Mouse (Mus musculus) lung, adult 18-20 months (tissue): Measurements from ENCODE around the gene Impad1.
A peak's percentile ranks its signal among the peaks of the same experiment; 100 is the strongest.

ENCODE experiments used
- DNase-seq, 2 experiments: peaks; one replicate each; pipeline ENCODE4 v3.0.0; 2022; ENCODE audit warnings: mixed read lengths in 2 of 2

Gene Impad1

DNA sequence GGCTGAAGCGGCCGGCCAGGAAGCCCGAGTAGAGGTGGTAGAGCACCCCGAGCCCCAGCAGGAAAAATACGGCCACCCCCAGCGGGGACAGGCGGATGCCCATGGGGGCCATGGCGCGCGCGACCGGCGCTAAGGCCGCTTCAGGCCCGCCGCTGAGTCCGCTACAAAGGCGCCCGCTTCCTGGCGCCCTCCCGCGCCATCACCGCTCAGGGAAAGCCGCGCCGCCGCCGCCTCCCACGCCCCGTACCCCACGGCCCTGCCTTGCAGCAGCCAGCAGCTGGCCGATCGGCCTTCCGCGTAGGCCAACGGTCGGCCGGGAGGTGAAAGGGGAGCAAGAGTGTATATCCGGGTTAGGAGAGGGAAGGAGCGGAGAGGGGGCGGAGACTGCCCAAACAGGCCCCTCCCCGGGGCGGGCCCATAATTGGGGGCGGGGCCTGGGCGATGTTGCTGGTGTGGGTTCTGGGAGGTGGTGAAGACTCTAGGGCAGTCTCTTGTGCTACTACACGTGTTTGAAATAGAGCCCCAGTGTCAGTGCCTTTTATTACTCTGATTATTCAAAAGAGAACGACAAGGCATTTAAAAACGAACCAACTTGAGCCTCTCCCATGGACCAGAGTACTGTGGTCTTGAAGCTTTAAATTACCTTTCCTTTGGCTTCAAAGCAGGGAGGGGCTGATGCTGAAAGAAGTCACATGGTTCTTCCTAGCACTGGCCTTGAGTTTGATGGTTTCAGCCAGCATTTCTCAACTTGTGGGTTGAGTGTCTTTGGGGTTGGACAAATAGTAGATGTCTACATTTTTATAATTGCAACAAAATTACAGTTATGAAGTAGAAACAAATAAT is at the start of gene Impad1:
Gene Impad1 (minus strand): TSS at position 364 of the 843 bp plus-strand sequence.
- DNase-seq: peak; percentile 89 to 91

DNA sequence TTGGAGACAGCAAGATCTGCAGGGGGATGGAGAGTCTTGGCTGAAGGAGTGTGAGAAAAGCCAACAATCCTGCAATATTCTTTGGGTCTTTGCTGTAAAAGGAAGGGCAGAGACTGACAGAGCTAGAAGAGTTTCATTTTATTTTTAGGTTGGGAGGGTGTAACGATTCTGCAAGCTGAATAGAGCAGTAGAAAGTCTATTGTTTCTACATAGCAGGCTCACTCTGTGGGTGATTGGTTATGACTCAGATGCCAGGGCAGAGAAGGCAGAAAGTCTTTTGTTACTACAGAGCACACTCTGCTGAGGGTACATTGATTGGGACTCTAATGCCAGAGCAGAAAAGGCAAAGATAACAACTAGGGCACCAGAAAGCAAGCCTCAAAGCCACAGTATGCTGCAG is 47.0 kb upstream of the Impad1 start:
- no peak for DNase-seq

DNA sequence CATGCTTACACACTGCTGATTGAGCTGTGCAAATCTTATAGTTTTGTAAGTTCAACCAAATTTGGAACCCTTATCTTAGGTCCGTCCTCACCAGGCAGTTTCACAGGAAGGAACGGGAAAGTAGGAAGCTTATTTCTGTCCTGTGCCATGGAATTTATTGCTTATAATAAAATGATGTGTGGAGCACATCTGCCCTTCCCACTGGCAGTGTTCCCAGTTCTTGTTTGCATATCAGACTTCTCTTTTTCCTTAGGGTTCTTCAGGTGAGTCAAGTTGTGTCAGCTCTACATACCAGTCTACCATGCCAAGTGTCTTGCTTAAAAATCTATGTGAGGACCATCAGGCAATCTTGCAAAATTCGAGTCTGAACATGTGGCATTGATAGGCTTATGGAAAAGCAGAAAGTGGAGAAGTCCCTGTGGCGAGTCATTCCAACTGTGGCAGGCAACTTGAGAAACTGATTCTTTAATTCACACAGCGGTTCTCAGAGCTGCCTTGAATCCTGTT is 40.7 kb upstream of the Impad1 start:
- DNase-seq: no peak

DNA sequence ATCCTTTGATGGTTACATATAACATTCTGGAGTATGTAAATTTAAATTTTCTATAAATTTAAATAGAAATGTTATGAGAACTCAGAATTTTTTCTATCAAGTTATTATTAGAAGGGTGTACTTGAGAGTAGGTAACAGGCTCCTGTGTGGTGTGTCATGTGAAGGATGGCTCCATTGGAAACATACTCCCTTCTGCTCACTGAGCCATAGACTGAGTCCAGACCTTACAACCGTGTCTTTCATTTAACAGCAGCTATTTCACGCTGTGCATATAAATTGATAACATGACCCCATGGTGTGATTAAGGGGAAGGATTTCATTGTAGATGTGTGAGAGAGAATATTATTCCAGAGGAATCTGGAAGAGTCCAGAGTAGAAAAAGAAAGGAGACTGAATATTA is 35.0 kb upstream of the Impad1 start:
- no peak for DNase-seq

DNA sequence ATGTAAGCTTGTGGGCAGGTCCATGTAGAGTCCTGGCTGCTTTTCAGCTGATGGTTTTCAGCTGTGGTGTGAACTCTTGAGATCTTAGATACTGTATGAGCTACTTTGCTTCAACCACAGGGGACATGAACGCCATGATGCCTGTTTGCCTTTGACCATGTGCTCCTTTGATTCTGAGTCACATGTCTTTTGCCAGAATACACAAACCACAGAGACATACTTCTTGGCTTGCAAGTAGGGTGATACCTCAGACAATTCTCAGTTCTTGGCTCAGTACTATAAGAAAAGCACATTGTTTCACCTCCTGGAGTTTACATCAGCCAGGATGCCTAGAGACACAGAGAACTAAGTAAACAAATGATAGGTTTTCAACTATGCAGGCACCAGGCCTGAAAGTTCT is 29.0 kb upstream of the Impad1 start:
- DNase-seq: peak in 1 of 2 experiments; percentile 15

DNA sequence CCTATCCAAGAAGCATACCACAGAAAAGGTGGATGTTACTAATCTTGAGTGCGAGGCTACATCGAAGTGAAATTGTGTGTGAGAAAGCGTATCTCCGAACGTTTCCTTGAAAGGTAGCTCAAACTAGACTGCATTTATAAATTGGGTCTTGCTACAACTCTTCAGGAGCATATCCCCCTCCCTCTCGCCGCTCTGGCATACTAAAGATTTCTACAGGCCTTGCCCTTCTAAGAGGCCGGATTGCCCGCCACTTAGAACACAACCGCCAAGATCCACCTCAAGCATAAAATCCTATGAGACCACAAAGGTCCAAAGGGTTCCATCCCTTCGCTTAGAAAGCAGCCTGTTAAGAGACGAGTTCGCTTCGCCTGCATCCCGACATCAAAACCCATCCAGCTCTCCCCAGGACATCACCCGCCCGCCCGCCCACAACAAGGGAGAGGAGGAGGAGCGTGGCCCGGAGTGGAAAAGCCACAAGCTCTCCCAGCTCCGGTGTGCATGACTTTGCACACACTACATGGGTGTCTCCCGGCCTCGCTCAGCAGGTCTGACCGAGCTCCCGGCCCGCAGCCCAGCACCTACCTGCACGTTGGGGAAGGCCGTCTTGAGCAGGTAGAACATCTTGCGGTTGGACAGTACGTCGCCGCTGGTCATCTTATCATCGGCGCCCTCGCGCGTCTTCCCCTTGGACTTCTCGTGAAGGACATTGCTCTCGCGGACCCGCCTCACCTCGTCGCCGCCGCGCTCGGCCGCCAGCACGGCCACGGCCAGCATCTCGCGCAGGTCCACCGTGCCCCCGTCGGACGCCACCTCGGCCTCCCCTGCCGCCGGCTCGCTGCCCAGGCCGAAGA is 789 bp downstream of the Impad1 start:
- peak; percentile 50 to 58 for DNase-seq

DNA sequence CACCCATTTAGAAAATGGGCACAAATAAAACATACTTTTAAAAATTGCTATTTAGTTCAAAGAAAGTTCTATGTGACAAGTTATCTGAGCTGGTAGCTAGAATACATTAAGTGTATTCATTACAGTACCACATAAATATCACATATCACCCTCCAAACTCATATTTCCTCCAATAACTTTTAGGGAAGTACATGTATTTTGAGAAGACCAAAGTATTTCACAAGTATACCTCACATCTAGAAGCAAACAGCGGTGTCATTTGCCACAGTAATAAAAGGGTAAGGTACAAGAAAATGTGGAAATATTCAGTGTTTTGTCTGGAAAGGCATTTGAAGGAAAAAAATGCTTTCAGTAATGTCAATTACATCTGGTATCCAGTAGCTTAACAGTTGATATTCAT is 2.0 kb downstream of the Impad1 start:
- no peak for DNase-seq

DNA sequence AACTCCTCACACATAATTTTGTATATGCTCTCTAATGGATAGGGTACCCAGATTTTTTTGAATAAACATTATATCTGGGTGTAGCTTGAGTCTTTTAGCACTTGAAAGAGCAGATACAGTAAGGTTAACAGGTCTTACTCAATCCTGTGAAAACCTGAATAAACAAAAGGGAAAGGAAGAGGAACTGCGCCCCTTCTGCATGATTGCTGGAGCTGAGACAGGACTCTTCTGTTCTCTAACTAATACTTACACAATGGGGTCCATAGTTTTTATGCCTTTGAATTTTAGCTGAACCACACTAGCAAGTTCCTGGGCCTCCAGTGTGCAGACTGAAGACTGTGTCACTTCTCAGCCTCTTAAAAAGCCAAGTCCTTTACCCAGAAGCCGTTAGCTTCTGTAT is 8.0 kb downstream of the Impad1 start:
- DNase-seq: no peak

DNA sequence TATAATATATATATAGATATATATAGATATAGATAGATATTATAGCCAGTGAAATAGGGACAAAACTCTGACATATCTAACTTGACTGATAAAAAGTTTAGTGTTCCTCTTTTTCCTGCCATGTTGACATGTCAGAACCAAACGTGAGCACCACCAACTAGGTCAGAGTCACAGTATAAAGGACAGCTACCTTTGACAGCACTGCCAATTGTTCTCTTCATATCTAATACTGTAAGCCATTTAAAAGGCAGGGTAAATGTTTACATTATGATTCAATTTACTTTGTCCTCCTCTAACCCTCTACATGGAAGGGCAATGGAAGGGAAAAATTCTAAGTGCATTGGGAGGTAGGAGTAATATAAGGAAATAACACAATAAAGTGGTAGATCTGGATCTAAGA is 8.8 kb downstream of the Impad1 start:
- DNase-seq: no peak

DNA sequence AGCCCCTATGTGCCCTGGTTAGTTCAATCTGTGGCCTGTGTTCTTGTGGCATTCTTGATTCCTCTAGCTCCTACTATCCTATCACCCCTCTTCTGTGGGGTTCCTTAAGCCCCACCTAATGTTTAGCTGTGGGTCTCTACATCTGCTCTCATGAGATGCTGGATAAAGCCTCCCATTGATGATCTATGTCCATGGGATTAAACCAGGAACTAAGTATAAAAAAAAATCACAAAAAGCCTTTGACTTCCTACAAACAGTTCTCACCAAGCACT is 9.5 kb downstream of the Impad1 start:
- DNase-seq: no peak

DNA sequence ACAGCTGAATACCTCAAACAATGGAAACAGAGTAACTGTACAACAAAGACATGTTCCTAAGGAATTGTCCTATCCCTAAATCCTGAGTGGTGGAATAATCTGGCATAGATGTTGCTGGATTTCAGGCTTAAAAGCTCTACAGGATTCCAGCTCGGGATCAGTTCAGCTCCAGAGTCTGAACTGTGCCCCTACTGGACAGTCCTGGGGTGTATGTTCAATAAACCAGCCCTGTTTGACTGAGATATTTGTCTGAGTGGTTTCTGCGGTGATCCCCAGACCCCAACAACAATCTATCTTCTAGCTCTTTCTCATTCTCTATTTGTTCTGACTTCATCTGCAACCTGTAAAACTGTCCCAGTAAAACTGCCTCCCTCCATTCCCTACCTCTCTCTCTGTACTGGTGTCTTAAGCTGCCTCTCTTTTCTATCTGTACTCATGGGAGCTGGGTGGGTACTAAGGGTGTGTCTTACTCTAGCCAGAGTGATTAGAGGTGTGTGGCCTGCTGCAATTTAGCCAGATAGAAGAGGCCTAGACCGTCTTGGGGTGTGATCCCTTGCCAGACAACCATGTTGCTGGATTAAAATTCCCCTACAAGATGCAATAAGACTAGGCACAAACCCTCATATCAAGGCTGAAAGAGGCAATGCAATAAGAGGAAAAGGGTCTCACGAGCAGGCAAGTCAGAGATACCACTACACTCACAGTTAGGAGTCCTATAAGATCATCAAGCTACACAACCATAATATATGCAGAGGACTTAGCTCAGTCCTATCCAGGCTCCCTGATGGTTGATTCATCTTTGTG is 10.1 kb downstream of the Impad1 start:
- DNase-seq: no peak

DNA sequence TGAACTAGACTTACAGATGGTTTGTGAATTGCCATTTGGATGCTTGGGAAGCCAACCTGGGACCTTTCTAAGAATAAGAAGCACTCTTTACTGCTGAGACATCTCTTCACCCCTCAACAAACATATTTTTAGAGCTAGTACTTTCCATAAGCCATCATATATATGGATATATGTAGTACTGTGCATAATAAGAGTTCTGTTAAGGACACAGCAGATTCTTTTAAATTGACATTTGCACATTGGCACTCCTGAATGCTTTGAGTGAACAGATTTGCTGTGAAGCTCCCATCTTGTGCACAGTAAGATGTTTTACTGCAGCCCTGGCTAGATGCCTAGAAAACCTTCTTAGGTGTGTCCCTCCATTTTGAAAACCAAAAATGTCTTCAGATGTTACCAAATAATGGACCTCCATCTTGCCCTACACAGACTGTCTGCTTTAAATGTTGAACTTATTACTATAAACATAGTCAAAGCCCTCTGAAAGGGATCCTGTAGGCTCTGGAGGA is 13.8 kb downstream of the Impad1 start:
- DNase-seq: no peak

DNA sequence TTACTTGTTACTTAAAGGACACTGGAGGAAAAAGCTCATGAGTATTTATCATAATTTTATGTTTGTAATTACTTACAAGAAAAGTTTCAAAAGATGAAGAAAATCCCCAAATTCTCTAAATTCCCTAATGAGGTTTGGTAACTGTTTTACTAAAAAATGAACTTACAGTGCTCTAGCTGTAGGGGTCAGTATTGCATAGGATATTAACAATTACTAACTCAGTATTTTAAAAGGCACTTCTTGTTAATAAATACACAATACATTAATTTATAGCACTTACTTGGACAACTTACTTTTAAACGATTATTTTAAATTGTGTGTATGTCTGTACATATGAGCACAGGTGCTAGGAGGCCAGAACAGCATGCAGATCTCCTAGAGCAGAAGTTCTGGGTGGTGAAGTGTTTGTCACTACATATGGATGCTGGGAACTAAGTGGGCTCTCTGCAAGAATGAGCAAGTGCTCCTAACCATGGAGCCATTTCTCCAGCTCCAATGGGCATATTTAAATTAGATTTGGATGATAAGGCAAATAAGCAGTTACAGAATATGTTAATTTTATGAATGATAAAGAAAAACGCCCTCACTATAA is 21.5 kb downstream of the Impad1 start:
- DNase-seq: no peak

DNA sequence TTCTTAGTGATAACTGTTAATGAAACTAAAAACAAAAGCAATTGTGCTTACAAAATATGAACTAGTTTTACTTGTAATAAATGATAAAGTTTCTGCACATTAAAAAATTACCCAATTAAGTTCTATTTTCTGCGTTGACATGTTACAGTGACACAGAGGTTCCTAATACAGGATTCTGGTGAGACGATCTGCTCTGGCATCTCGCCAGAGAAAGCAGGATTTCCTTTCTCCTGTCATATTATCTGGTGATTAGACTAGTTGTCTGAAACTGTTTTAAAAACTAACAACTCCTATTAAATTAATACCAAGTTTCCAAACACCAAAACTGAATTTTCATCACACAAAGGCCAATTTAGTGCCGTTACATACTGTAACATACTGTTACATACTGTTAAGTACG is 27.3 kb downstream of the Impad1 start:
- no peak for DNase-seq

DNA sequence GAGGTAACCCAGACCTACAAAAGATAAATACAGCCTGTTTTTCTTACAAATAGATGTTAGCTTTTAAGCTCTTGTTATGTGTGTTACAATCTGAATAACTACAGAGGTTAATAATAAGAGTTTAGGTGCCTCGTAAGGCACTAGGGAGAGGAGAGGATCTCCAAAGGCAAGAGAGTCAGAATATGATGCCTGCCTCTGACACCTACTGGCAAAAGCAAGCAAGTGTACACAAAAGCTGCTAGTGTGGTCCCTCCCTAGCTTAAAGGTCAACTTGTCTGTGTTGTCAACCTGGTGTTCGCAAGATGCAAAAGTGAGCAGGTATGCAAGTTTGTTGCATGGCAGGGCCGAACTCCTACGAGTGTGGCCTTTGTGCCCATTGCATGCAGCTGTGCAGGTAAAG is 34.8 kb downstream of the Impad1 start:
- DNase-seq: no peak

DNA sequence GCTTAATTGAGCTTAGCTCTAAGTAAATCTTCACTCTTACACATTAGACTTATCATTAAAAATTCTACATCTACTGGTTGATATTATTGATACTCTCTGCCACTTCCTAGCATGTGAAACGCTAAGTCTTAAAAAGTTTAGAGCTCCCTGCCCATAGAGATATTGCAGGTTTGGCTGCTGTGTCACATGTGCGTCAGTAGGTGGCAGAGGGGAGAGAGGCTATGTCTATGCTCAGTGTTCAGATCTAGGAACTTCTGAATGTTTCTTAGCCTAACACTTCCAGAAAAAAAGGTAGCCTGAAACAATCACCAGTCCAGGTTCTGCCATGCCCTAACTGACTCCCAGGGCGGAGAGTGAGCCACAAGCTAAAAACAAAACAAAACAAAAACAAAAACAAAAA is 63.7 kb downstream of the Impad1 start:
- no peak for DNase-seq

DNA sequence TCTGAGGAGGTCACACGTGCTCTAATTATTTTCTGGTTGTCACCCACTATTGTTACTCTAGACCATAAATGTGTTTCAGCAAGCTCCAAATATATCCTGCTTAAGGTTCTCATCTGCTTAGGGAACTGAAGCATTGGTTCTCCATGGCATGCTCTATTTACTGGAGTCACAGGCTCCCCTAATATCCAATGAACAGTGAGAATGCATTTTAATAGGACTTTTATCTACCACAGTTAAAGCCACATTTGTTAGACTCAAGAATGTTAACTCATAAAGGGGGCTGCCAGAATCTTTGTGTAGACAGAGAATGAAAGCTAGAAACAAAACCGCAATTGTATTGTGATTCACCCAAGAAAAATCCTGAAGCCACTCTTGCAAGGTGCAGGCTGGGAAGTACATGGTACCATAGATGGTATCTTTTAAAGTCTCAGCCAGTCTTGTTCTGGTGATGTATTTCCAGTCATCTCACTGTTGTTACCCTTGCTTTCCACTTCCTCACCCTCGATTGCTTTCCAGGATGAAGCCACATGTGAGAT is 66.8 kb downstream of the Impad1 start:
- DNase-seq: no peak

DNA sequence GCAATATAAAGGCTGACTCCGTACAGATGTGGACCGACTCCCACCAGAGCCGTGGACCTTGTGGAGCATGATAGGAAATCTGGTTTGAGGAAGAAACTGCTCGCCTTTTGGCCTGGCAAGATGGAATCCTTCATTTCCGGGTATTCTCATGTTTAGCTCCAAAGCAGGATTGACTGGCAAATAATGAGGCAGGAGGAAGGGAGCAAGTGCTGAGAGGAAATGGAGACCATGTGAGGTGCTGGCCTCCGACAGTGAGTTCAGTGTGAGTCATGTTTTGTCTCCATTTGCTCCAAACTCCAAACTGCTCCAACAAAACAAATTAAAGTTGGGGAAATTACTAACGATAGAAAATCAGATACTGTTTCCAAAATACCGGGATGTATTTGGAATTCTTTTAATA is 69.3 kb downstream of the Impad1 start:
- no peak for DNase-seq

DNA sequence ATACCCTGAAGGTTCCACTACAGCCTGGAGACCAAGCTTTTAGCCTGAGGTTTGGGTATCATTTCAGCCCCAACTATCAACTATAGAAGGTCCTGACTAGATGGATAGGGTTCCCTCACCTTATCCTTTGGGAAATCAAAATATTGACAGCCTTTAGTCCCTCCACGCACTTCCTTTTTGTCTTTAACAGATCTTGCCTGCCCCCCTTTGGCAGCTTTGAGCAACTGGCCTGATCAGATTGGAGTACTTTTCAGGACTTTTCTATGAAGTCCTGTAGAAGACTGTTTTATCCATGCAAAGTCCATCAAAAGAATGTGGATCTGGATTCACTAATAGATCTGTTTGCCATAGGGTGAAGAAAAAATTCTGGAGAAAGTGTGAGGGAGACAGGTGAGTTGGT is 71.1 kb downstream of the Impad1 start:
- DNase-seq: no peak

DNA sequence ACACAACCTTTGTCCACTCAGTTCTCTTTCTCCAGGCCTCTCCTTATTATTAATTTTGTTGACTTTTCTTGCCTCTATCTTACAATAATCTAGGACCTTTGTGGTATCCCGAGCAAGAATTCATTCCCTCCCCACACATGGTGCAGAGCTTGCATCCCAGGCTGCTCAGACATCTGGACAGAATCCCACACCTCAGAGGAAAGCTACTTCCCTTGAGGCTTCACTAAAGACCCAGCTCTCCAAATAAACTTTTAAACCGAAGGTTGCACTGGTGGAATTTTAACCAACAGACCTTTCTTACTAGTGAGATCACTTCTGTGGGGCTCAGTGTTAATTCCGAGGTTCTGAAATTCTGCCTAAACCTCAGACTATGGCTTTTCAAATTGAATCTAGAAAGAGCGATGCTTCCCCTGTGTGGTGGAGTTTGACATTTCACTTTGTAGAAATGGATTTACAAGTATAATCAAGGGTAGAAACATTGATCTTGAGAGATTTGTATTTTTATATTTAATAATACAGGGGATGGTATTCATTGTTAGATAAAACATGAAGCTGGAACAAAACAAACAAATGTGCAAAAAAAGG is 75.3 kb downstream of the Impad1 start:
- DNase-seq: no peak
